Mouse (Mus musculus): ENCODE measurements around the gene Crb2. TPM values are rescaled to one million over a fixed set of nuclear protein-coding genes. Genes with fewer than 3 reads are reported as not detected.

The Crb2 gene
- polyA plus RNA-seq (2021; fragmentation: Nextera tagmentation), result 1.4 and 1.5 TPM in 2 replicates
- long read RNA-seq, experiment 1, partial matches to known transcripts, result 5 of 6 reads
- long read RNA-seq, experiment 1, other reads (novel, unspliced or antisense), result 1 of 6 reads
- long read RNA-seq, experiment 2, partial matches to known transcripts, result 0 of 1 reads
- long read RNA-seq, experiment 2, other reads (novel, unspliced or antisense), result 1 of 1 reads

GRCm38 (mm10) chr2:37776016-37776415, at the start of gene Crb2:
Gene Crb2 (plus strand): TSS chr2:37776249.

Other genes starting within 250 kb of the Crb2 start
- gene Strbp, start 72.4 kb upstream of the Crb2 start, polyA plus RNA-seq (2021; fragmentation: Nextera tagmentation), result 56.5 and 90.2 TPM in 2 replicates

All from left cerebral cortex, adult 6 months (tissue).